Mouse (Mus musculus): ENCODE measurements at regions not wholly inside any gene's neighbourhood (a gene's known extent, or its start where the extent isn't known, plus 50 kb on each side); places are given as distances from the start of the nearest gene placed in this dataset.

DNA sequence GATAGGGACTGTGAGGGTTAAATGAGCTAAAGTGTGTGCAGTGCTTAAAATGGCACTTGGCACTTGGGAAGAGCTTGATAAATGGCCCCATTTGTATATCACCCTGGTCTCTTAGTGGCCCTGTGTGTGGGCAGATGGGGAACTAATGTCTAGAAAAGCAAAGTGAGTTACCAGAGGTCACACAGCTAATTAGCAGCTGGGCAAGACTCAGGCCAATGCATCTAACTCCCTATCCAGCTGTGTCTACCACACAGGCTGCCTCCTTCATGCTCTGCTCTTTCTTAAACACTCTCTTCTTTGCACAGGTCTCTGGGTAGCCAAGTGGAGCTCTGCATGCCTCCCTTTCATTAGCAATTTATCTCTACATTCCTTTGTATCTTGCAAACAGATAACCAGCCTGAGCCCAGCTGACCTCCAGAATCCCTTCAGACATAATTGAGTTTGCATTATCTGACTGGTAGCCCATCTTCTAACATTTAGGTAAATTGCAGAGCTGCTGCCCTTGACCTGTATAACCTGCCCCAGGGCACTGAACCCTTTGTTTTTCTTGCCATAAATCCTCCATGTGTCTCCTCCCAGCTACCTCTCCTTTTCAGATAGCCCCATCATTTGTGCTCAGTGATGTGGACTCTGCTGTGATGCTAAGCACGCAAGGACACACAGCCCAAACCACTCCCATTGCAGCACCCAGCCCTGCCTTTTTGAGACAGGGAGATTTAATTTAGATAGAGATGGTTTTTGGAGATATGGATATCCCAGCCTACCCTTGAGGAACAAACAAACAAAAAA lies 263.5 kb upstream of the Plxna2 start:
- no peak for TF ChIP-seq POLR2A (IDR thresholded peaks at IDR 0.05; ENCODE audit: borderline replicate concordance, control insufficient read depth, low read depth, low read length)
- TF ChIP-seq CTCF (IDR thresholded peaks at IDR 0.05; ENCODE audit: control insufficient read depth, insufficient read depth, low read length): no peak
